Mouse (Mus musculus) right cerebral cortex, postnatal 25 days (tissue): ENCODE measurements at regions not wholly inside any gene's neighbourhood (a gene's known extent, or its start where the extent isn't known, plus 50 kb on each side); places are given as distances from the start of the nearest gene placed in this dataset.

Experiments used
- DNase-seq: peaks from one replicate; pipeline ENCODE4 v3.0.0; 2022

DNA sequence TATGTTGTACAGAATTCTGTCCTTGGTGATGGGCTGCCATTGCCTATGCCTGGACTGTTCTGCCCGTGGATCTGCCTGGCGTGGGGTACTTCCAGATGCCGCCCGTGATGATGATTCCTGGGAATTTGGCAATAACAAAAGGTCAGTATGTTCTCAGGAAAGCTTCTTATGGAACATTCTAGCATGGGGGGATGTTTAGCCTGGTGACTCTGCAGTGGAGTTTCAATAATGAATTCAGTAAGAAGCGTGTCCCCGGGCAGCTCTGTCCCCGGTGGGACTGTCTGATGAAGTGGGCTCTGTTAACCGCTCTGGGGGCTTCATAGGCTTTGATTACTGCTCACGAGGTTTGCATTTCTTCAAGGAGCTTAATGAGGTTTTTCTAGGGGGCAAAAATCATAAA is 252.9 kb upstream of the Daam1 start:
- DNase-seq: no peak

DNA sequence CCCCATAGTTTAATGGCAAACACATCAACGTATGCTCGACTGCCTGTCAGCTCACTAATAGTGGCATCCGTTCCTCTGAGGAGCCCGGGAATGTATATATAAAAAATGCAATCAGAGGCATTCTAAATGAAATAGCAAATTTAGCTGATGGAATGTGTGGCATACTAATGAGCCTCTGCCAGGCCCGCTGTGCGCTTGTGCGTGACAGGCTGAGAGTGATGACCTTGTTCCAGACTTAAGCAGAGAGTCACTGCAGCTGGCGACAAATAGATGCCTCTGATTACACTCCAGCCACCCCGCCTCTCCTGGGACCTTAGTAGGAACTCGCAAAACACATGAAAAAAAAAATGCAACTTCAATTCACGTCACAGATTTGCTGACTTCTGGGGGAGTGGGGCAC is 252.0 kb upstream of the Daam1 start:
- DNase-seq: no peak

DNA sequence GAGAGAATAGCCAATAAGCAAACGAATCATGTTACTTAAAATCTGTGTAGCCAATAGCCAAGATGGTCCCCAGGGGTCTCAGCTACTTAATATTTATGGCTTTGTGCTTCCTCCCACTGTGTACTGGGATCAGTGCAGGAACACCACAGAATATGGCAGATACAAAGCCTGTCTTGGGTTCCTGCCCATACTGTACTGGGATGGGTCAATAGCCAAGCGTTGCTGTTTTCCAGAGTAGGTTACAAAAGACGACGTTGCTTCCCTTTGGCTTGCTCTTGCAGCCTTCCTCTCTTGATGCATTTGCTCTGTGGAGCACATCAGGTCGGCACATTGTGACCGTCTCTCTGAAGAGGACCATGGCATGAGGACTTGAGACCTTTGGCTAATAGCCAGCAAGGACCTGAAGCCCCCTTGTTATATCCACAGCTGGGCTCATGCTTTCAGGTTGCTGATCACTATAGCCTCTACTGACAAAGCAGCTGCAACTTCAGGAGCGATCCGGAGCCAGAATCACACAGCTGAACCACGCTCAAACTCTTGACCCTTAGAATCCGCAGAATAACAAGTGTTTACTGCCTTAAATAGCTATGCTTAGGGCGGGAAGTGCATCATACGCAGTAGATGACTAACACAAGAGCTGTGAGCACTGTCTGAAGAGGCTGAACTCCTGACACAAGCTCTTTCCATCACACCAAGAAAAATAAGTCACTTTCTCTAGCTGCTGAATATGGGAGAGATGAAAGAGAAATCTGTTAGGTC is 250.2 kb upstream of the Daam1 start:
- DNase-seq: no peak

DNA sequence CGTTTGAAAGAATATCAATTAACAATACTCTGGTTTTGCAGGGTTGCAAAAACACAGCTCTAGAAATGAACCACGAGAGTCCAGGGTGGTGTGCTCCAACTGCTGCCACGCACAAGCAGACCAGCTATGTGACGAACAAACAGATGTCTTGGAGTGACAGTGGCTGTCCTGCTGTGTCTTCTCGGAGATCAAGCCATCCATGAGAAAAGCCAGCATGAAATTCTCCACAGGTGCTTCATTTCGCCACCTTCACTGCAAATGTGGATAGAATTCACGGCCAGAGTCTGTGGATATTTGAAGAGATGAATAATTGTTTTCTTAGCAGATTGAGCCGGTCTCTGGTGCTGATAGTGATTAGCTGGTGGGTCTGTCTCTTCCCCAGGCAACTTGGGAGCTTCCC is 246.3 kb upstream of the Daam1 start:
- no peak for DNase-seq

- DNase-seq: no peak
These were observed 232.2 kb upstream of the Daam1 start for GRCm38 (mm10) chr12:71598641-71599040.

- no peak for DNase-seq
These were observed 229.7 kb upstream of the Daam1 start for GRCm38 (mm10) chr12:71601091-71601690.

GRCm38 (mm10) chr12:71603136-71603535 is 227.7 kb upstream of the Daam1 start:
- no peak for DNase-seq

DNA sequence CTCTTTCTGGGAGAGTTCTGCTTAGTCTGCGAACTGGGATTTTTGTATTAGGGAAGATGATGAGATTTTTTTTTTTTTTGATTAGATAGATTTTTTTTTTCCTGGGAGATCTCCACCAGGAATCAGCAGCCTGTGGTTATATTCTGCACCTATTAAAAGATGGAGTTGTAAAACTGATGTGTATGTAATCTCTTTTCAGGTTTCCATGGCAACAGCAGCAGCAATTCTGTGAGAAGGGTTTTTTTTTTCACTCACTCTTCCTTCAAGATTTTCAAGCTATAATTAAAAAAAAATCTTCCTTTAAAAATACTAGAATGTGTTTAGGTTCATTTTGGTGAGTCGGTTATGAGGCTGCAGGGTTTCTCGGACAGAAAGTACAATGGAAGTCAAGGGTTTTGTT is 224.5 kb upstream of the Daam1 start:
- DNase-seq: no peak

DNA sequence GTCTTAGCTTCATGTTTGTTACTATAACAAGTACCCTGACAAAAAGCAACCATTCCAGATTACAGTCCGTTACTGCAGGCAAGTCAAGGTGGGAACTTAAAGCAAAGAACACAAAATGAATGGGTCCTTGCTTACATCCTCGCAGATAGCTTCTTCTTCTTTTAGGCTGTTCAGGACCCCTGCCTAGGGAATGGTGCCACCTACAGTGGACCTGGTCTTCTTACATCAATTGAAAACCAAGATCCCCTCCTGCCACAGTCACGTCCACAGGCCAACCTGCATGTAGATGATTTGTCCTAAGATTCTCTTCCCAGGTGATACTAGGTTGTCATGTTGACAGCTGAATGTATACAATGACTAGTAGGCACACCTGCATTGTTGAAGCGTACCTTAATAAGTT is 222.9 kb upstream of the Daam1 start:
- no peak for DNase-seq

DNA sequence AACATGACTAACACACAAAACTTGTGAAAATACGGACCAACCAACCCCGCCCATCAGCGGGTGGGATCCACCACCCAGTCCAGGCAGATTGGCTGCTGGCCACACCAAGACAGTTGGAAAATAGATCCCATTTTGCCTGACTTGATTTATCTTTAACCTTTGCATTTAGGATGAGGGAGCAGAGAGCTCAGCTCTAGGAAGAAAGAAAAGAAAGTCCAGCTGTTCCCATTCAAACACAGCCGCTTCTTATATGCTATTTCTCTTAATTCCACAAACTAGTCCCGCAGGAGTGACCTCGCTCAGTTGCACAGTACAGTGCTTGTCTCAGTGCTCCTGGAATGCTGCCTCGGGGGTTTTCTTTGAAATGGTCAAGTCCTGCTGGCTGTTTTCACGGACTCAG is 217.6 kb upstream of the Daam1 start:
- no peak for DNase-seq

DNA sequence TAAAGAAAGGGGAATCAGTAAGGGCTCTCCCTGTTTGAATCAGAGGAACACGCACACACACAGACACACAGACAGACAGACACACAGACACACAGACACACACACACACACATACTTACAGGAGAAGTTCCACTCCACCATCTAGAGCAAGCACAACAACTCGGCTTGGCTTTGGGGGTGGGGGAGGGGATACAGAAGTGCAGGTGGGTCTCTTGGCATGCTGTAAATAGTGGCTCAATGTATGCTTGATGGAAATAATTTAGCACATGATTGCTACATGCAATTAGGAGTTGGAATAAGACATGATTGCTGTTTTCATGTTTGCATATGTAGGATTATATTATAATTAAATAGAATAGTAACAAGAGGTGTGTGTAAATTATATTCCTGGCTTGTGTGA is 215.9 kb upstream of the Daam1 start:
- no peak for DNase-seq

GRCm38 (mm10) chr12:71615383-71615782 is 215.5 kb upstream of the Daam1 start:
- DNase-seq: no peak

- no peak for DNase-seq
These were observed 214.8 kb upstream of the Daam1 start for GRCm38 (mm10) chr12:71616121-71616520.

DNA sequence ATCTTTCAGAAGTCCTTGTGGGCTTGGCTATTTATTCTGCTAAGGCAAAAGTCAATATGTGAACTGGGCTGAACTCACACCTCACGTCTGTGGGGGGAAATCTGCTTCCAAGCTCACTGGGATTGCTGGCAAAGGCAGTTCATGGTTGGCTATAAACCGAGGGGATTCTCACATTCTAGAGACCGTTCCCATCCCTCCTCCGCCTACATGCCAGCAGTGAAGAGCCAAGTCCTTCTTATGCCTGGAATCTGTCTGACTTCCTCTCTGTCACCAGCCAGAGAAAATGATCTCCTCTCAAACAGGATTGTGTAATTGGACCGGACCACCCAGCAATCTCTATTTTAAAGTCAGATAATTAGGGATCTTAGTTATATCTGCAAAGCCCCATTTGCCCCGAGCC is 212.4 kb upstream of the Daam1 start:
- no peak for DNase-seq

DNA sequence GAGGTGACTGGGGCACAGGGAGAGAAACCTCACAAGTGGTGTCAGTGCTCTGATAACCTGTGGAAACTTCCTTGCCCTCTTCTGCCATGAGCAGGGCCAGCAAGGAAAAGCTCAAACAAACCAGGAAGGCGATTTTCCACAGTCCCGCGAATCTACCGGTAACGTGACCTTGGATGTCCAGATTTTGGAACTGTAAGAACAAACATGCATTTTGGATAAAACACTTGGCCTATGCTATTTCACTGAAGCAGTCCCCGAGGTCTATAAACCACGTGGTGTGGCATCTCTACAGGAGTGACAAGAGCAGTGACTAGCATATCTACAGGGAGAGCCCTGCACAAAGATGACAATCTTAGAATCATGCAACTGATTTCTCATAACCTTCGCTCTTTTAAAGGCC is 211.9 kb upstream of the Daam1 start:
- no peak for DNase-seq

- DNase-seq: no peak
These were observed 211.3 kb upstream of the Daam1 start for GRCm38 (mm10) chr12:71619561-71619960.

DNA sequence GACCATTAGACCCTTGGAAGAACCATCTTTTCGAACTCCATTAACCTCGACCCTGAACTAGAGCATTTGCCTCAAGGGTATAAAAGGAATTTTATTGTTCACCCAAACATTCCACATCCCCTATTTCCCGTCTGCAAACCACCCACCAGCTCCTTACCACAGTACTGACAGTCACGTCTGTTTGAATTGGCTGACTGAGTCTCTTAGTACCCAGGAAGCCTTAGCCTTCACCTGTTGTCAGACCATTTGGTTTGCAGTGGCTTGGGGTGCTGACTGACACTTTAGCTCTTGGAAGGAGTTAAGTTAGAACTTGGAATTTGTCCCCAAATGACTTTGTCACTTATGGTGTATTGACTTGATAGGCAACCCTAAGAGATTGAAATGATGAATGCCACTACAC is 209.3 kb upstream of the Daam1 start:
- no peak for DNase-seq

GRCm38 (mm10) chr12:71622761-71623160 is 208.1 kb upstream of the Daam1 start:
- no peak for DNase-seq

DNA sequence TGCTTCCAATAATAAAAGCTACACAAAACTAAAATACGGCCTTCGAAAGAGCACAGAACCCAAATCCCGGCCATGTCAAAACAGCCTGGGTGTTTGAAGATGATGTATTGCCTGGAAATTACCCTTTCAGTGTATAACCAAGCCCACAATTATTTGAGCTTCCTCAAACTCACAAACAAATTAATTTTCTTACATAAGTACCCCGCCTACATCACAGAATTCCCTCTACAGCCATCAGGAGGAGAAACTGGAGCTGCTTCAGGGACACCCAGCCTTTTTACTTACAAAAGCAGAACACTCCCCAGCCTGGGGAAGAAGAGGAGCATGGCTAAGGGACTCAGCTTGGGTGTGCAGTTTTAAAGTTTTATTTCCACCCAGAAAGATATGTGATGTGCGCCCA is 207.6 kb upstream of the Daam1 start:
- DNase-seq: no peak

- no peak for DNase-seq
These were observed 206.8 kb upstream of the Daam1 start for GRCm38 (mm10) chr12:71624076-71624475.

- DNase-seq: no peak
These were observed 206.2 kb upstream of the Daam1 start for GRCm38 (mm10) chr12:71624676-71625075.

DNA sequence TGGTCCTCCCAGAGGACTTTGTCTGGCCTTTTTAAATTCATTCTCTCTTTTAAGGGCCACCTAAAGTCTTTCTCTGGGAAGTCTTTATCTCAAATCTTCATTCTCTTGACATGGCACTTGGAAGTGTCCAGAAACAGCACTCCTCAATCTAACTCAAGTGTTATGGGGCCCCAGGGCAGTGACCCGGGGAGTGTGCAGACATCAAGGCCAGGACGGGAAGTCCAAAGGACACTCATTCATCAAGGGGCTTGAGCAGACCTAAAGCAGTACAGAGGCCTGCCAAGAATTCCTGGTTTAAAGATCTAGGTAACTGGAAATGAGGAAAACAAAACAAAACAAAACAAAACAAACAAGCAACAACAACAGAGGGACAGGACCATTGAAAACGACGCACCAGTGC is 205.8 kb upstream of the Daam1 start:
- DNase-seq: no peak

- DNase-seq: no peak
These were observed 204.1 kb upstream of the Daam1 start for GRCm38 (mm10) chr12:71626801-71627200.

DNA sequence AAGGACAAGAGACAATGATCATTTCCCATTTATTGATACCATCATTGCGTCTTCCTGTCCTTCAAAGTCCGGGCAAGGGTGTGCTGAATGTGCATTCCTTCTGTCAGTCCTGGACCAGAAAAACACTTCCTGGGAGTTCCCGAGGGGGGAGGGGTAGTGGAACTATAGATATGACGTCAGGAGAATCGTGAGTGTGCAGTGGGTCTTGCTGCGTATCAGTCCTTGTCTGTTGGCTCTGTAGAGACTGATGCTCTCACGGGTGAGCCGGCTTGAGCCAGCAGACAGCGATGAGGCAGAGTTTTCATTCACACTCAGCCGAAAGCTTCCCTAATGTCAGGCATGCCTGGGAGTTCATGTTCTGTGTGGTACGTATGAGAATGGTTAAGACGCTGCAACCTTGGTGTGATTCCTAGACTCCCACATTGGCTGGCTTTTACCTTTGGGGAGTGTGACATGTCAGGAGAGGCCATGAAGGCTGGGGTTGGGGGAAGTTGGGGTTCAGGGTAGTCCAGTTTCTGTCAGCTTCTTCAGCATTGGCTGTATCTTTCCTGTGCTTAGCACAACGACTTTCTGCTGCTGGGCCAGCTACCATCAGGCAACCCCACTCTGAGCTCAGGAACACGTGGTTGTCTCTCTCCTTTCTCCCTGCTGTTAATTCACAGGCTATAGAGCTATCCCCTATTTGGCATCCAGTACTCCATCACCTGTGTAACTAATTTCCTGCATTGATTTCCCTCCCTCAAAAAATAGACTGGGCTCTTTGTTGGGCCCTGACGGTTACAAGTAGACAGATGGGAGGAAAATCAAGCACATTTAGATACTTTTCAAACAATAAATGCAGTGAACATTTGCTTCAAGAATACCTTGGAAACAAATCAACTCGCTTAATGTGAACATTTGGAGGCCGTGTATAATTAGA is 203.2 kb upstream of the Daam1 start:
- no peak for DNase-seq
